Mouse (Mus musculus) adrenal gland, adult 2 months (tissue): ENCODE data around the gene Bcap31. TPM values are rescaled to one million over a fixed set of nuclear protein-coding genes. Genes with fewer than 3 reads are reported as not detected.
"Not testable (repeated sequence)": the region's sequence is repeated elsewhere in the genome, so short reads cannot be mapped to it uniquely, and the experiment has no call there.

ENCODE experiments used
- DNase-seq: peaks from one replicate; pipeline ENCODE4 v3.0.0; 2021
- long read RNA-seq: library from polyadenylated mRNA; stranded (forward); transcript quantifications from one replicate; pipeline ENCODE4 v2.0.0, GENCODE M21; 2021
- polyA plus RNA-seq: library from polyadenylated mRNA; depleted of rRNA; stranded (reverse); fragments of >200 nt; gene quantifications from 2 replicates; pipeline ENCODE4 v1.2.3, GENCODE M21; 2012; rRNA removed
- total RNA-seq, 2 experiments: library from RNA; stranded (reverse); gene quantifications; 2 replicates each; pipeline ENCODE4 v1.2.3; 2021

Bcap31 gene
- total RNA-seq (100 to 1,000 TPM; 271 to 301 TPM), polyA plus RNA-seq (24.3 and 30.1 TPM in 2 replicates)
- long read RNA-seq, transcript Bcap31-201 (8 exons, 1,219 nt) = major isoform, 176 of 186 reads
- long read RNA-seq, partial matches to known transcripts = 5 of 186 reads
- long read RNA-seq, other reads (novel, unspliced or antisense) = 5 of 186 reads

DNA sequence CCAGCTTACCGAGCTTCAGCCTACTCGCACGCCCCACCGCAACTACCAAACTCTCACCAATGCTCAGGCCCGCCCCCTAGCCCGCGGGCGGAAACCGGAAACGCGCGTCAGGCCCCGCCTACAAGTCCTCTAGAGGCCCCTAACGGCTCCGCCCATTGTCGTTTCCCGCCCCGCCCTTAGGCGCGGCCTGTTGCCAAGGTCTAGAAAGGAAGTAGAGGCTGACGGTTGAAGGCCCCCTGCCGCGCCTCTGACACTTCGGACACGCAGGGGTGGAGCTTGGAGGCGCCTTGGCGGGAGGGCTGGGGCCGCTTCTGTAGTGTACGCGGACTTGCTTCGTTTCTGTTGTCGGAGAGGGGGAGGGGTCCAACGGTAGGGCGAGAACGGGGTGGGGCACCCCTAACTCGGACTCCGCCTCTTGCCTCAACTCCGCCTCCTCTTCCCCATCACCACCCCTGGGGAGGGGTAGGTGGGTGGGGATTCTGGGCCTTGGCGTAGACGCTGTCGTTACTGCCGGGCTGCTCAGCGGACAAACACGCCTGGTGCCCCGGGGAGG, at the start of gene Bcap31, which contains the start of gene Abcd1:
TSS of gene Bcap31 (minus strand) at position 67 of the 553 bp plus-strand sequence.
TSS of gene Abcd1 (plus strand) at position 489 of the 553 bp plus-strand sequence.
- peak; percentile 94 for DNase-seq

GRCm38 (mm10) chrX:73765311-73765710, 49.3 kb upstream of the Bcap31 start:
- peak; percentile 76 for DNase-seq

- DNase-seq = peak; percentile 39
Observed at GRCm38 (mm10) chrX:73758611-73759290, 42.8 kb upstream of the Bcap31 start.

DNA sequence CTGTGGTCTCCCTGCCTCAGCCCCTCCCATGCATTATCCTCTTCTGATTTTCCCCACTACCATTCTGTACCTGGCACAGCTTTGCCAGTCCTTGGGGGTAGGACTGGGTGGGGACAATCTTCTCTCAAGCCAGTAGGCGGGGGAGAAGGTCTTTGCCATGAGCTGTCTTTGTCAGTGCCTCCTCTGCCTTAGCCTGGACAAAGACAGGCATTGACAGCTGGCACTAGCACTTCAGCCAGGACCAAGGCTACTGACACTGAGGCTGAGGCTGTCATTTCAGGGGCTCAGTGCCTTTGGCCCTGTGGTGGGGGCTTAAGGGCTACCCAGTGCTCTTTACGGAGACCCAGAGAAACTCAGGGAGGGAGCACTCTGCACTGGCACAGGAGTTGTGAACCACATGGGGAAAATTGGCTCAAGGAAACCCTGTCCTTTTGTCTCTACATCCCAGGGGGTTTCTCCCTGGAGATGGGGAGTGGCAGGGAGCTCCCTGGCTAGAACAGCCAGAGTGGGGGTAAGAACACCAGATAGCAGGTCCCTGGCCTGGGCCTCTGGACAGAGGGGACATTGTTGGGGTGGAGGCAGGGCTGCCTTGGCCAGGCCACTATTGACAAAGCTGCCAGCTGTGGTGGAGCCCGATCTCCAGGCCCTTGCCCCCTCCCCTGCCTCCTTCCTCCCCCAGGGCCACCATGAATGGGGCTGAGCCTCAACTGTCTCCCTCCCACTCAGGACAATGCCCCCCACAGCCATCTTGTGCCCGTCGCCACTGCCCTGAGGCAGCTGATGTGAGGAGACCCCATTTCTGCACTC, 40.6 kb upstream of the Bcap31 start, which contains the start of gene Plxnb3:
TSS of gene Plxnb3 (plus strand) at position 757 of the 807 bp plus-strand sequence.
- DNase-seq = no peak

DNA sequence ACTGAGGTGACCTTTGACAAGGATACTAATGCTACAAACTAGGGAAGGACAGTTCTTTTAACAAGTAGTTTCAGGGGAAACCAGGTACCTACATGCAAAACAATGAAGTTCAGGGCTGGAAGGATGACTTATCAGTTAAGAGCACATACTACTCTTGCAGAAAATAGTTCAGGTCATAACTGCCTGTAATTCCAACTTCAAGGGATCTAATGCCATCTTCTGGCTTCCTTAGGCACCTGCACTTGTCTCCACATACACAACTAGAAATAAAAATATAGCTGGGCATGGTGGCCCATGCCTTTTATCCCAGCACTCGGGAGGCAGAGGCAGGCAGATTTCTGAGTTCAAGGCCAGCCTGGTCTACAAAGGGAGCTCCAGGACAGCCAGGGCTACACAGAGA, 33.0 kb upstream of the Bcap31 start:
- no peak for DNase-seq

GRCm38 (mm10) chrX:73744774-73745481, 29.0 kb upstream of the Bcap31 start:
- DNase-seq = no peak

GRCm38 (mm10) chrX:73739841-73740240, 23.9 kb upstream of the Bcap31 start:
- not testable (repeated sequence) for DNase-seq

DNA sequence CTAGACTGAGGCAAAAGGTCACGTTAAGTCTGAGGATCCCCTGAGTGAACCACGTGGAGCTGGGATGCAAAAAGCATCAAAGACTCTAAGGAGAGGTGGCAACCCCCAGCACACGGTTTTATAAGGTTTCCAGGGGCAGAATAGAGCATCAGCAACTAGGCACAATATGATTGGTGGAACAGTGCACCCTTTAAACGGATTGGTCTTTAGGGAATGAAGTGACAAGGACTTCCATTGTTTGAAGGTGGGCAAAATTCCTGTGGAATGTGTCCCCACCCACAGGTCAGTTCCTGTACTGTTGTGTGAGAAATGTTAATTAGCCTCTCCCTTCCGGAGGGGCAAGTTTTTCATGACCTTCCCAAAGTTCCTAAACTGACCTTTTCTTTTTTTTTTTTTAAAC, 23.2 kb upstream of the Bcap31 start:
- DNase-seq = no peak

- DNase-seq = no peak
Observed at GRCm38 (mm10) chrX:73738155-73738554, 22.2 kb upstream of the Bcap31 start.

DNA sequence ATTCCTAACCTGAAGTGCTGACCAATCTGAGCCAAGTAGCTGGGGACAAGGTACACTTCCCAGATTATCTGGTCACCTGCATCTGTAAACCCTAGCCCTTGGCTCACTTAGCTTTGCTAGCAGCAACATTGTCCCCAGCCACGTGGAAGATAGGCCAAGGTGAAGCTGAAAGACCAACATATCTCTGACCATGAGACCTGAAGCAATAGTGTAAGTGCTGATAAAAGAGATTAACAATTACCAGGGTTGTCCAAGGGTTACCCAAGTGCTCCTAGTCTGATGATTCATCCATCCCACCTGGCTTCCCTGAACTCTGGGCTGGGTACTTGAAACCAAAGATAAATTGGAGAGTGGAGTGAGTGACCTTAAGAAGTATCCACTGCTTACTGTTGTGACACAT, 14.9 kb upstream of the Bcap31 start:
- DNase-seq = no peak

- DNase-seq = peak; percentile 84
Observed at GRCm38 (mm10) chrX:73718686-73719362, 2.8 kb upstream of the Bcap31 start.

DNA sequence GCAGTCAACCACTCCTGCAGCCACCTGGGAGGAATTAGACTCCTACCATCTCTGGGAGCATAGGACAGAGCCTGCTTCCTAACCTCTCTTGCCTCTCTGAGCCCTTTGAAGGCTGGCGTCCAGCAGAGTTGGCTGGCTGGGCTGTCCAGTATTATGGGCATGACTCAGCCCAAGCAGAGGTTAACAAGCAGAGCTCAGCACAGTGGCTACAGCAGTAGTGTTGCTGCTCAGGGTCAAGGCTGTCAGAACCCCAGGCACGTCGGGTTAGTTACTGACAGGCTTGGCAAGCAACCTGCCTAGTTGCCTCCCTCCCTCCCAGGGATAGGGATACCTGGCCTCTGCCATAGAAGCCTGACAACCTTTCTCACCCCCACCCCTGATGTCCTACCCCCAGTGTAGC, 2.3 kb upstream of the Bcap31 start:
- peak; percentile 82 for DNase-seq

DNA sequence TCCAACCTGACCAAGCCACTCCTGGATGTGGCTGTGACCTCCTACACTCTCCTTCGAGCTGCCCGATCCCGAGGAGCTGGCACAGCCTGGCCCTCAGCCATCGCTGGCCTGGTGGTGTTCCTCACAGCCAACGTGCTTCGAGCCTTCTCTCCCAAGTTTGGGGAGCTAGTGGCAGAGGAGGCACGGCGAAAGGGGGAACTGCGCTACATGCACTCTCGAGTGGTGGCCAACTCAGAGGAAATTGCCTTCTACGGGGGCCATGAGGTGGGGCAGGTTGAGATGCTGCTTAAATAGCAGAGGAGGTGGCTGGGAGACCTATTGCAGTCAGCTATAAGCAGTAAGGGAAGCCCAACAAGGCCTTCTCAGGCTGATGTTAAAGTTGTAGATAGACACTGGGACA, 1.7 kb upstream of the Bcap31 start:
- peak; percentile 18 for DNase-seq

GRCm38 (mm10) chrX:73716709-73717545, 952 bp upstream of the Bcap31 start:
- peak; percentile 32 for DNase-seq

DNA sequence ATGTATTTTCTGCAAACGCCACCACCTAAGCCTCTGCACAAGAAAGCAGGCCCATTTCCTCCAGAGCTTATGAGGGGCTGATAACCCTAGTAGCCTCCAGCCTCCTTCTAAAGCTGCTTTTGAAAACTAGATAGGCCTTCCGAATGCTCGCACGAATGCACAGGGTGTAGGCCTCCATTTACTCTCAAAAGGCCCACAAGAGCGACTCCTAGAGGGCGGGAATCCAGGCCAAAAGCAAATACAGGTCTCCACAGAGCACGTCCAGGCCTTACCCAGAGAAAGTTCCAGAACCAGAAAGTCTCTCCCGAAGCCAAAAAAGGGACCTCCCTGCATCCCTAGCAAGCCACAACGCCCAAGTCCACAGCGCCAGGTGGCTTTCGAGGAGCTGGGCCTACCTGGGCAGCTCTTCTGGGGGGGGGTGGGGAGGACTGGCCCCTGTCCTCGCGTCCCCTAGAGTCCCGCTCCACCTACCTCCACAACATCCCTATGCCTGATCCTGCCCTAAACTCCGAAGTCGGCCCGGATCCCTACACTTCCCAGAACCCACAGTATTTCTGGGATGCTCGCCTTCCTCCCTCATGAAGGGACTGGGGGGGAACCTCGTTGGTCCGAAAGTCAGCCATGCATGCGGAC, 383 bp downstream of the Bcap31 start:
- peak; percentile 60 for DNase-seq

- no peak for DNase-seq
Observed at GRCm38 (mm10) chrX:73700472-73700871, 15.5 kb downstream of the Bcap31 start.

DNA sequence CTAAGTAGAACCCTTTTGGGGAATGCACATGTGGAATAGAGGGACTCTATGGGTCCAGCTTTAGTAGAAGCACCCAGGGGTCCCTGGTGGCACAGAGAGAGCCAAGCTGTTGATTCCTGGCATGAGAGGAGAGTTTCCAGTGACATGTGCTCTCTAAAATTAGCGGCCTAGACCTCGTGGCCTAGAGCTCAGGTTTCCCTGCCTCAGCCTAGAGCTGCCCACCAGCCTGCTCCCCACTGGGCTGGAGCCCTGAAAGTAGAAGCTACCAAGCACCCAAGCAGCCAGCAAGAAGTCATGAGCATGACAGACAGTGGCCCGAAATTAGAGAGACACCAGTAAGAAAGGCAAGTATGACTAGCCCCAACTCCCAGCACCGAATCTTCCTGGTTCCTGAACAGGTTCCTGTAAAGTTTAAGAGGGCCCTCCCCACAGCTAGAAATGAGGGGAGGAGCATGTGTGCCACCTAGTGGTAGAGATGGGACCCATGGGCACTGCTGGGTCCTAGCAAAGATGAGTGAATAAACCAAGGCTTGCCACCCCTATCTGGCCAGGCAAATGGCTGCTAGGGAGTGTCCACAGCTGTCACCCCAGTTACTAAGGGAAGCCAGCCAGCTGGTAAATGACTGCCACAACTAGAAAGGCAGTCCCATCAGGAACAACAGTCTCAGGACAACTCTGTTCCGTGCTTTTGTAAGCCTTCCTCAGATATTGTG, 24.9 kb downstream of the Bcap31 start:
- DNase-seq = peak; percentile 71

DNA sequence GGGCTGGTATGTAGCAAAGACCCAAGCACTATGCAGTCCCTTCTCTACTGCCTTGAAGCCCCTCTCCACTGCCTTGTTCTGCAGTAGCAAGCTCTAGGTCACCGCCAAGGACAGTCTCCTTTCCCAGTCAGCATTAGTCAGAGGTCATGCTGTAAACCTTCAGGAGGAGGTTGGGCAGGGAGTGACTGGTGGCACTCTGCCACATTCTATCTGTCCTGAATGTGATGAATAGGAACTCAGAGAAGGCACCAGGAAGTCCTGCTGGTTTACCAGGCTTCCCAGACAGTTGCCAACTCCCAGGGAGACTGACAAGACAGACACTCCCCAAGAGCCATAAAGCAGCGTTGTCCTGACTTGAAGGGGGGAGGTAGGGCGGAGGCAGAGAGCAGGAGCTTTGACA, 30.3 kb downstream of the Bcap31 start:
- DNase-seq = peak; percentile 84

GRCm38 (mm10) chrX:73684978-73685377, 31.0 kb downstream of the Bcap31 start:
- no peak for DNase-seq
